Mouse (Mus musculus) liver, embryonic 16.5 days (tissue): ENCODE results near the gene Mvb12a. TPM values are rescaled to one million over a fixed set of nuclear protein-coding genes. Genes with fewer than 3 reads are reported as not detected.

Source experiments
- ATAC-seq: fragments of 200-750 bp; cut with Nextera tagmentation; 2 replicates; pipeline ENCODE4 v1.8.0; 2017; ENCODE audit warnings: low read depth, mild to moderate bottlenecking, moderate number of reproducible peaks, moderate library complexity
- H3K27ac ChIP-seq: fragments of 300-500 bp; sonication (generic); 2 replicates; pipeline ENCODE4 v1.5.1; 2014; ENCODE audit warnings: mild to moderate bottlenecking, low read length
- H3K27me3 ChIP-seq: fragments of 300-500 bp; sonication (generic); 2 replicates; pipeline ENCODE4 v1.6.1; 2014; ENCODE audit warnings: low read depth, low read length, mixed read lengths; ENCODE audit not compliant: control insufficient read depth, insufficient read depth
- H3K36me3 ChIP-seq: fragments of 300-500 bp; sonication (generic); 2 replicates; pipeline ENCODE4 v1.6.1; 2014; ENCODE audit warnings: mild to moderate bottlenecking; ENCODE audit not compliant: control insufficient read depth, insufficient read depth
- H3K4me1 ChIP-seq: fragments of 300-500 bp; sonication (generic); 2 replicates; pipeline ENCODE4 v1.6.1; 2014; ENCODE audit warnings: low read depth, low read length, mixed read lengths; ENCODE audit not compliant: control insufficient read depth
- H3K4me2 ChIP-seq: fragments of 300-500 bp; sonication (generic); 2 replicates; pipeline ENCODE4 v1.6.1; 2014; ENCODE audit warnings: low read depth, low read length, mixed read lengths
- H3K4me3 ChIP-seq: fragments of 300-500 bp; sonication (generic); 2 replicates; pipeline ENCODE4 v1.5.1; 2014; ENCODE audit warnings: low read depth, mild to moderate bottlenecking, low read length
- H3K9ac ChIP-seq: fragments of 300-500 bp; sonication (generic); 2 replicates; pipeline ENCODE4 v1.6.1; 2014; ENCODE audit warnings: low read depth, low read length
- H3K9me3 ChIP-seq: fragments of 300-500 bp; sonication (generic); replicated peaks from 2 replicates; pipeline ENCODE4 v1.6.1; 2016; ENCODE audit warnings: low read length; ENCODE audit not compliant: control insufficient read depth
- WGBS: fragments of 180-500 bp; shearing (Covaris S2); extraction: QIAGEN DNeasy Blood & Tissue Kit; methylation state at CpG from one replicate; pipeline ENCODE4 v1.1.7; 2014; ENCODE audit not compliant: insufficient replicate concordance; 5-methylcytosine and 5-hydroxymethylcytosine counted together
- polyA plus RNA-seq: library from polyadenylated mRNA; unstranded; fragments of >200 nt; fragmentation: Nextera tagmentation; extraction: Ambion mirVana; gene quantifications from 2 replicates; pipeline ENCODE4 v1.2.1, GENCODE M21; 2015

Gene Mvb12a
- polyA plus RNA-seq = 30.2 and 32.5 TPM in 2 replicates

- peak within 1 kb of the TSS; percentile 66 for H3K27ac ChIP-seq
- no peaks in the 10 kb centered on the region for H3K9me3 ChIP-seq
- peak within 1 kb of the TSS; percentile 64 for H3K9ac ChIP-seq
- peak within 1 kb of the TSS; percentile 73 for H3K4me3 ChIP-seq
- H3K36me3 ChIP-seq = no peaks in the 10 kb centered on the region
- peaks cover 14% of the 10 kb centered on the region for H3K4me1 ChIP-seq
- under 1% methylated on average over 52 of the region's 55 CpGs for WGBS
- H3K4me2 ChIP-seq = peak within 1 kb of the TSS; percentile 89
- peak; percentile 95 for ATAC-seq
- H3K27me3 ChIP-seq = no peaks in the 10 kb centered on the region
Measured at GRCm38 (mm10) chr8:71542632-71543343, at the start of gene Mvb12a. Mvb12a (plus strand) TSS chr8:71542922.

- Histone ChIP-seq H3K4me1 (no peaks in the 10 kb centered on the region), H3K27ac (no peak overlapping the region), H3K27me3 (no peaks in the 10 kb centered on the region), H3K4me2 (no peak overlapping the region), H3K9ac (no peak overlapping the region), H3K36me3 (peaks cover 5% of the 10 kb centered on the region; the same call in 1 of the 2 replicates), H3K4me3 (no peak overlapping the region), H3K9me3 (no peaks in the 10 kb centered on the region)
- peak; percentile 43; the same call in 1 of the 2 replicates for ATAC-seq
- WGBS = 22% methylated on average over 16 of the region's 16 CpGs
Measured at GRCm38 (mm10) chr8:71495039-71495438, 47.7 kb upstream of the Mvb12a start.

- Histone ChIP-seq H3K9me3 (no peaks in the 10 kb centered on the region), H3K27me3 (no peaks in the 10 kb centered on the region), H3K27ac (no peak overlapping the region), H3K4me1 (no peaks in the 10 kb centered on the region), H3K36me3 (peaks cover 5% of the 10 kb centered on the region; the same call in 1 of the 2 replicates), H3K4me3 (no peak overlapping the region), H3K4me2 (no peak overlapping the region), H3K9ac (no peak overlapping the region)
- no peak for ATAC-seq
- WGBS = 74% methylated on average over 5 of the region's 5 CpGs
Measured at GRCm38 (mm10) chr8:71495811-71496210, 46.9 kb upstream of the Mvb12a start.

- H3K4me3 ChIP-seq = no peak overlapping the region
- ATAC-seq = 0 out of 2 replicates have a peak, but pooled peaks have one; percentile 35
- no peak overlapping the region for H3K4me2 ChIP-seq
- no peaks in the 10 kb centered on the region for H3K4me1 ChIP-seq
- no peak overlapping the region for H3K9ac ChIP-seq
- H3K27me3 ChIP-seq = no peaks in the 10 kb centered on the region
- 0 out of 2 replicates have a peak, but pooled peaks cover 5% of the 10 kb centered on the region for H3K36me3 ChIP-seq
- no peak overlapping the region for H3K27ac ChIP-seq
- WGBS = 51% methylated on average over 11 of the region's 11 CpGs
- no peaks in the 10 kb centered on the region for H3K9me3 ChIP-seq
Measured at GRCm38 (mm10) chr8:71496481-71496880, 46.2 kb upstream of the Mvb12a start.

GRCm38 (mm10) chr8:71497077-71497645, 45.6 kb upstream of the Mvb12a start:
- Histone ChIP-seq H3K4me1 (no peaks in the 10 kb centered on the region), H3K9me3 (no peaks in the 10 kb centered on the region), H3K27me3 (no peaks in the 10 kb centered on the region), H3K9ac (no peak overlapping the region), H3K27ac (no peak overlapping the region), H3K36me3 (0 out of 2 replicates have a peak, but pooled peaks cover 4% of the 10 kb centered on the region), H3K4me2 (no peak overlapping the region), H3K4me3 (no peak overlapping the region)
- no peak for ATAC-seq
- WGBS = 69% methylated on average over 1 of the region's 1 CpGs

GRCm38 (mm10) chr8:71497881-71498501, 44.7 kb upstream of the Mvb12a start:
- no peak for ATAC-seq
- Histone ChIP-seq H3K4me1 (no peaks in the 10 kb centered on the region), H3K27me3 (no peaks in the 10 kb centered on the region), H3K9ac (no peak overlapping the region), H3K36me3 (no peaks in the 10 kb centered on the region), H3K4me2 (no peak overlapping the region), H3K27ac (peak overlapping the region; percentile 8; the same call in 1 of the 2 replicates), H3K4me3 (no peak overlapping the region), H3K9me3 (no peaks in the 10 kb centered on the region)
- 55% methylated on average over 15 of the region's 15 CpGs for WGBS

- Histone ChIP-seq H3K4me3 (no peak overlapping the region), H3K27me3 (no peaks in the 10 kb centered on the region), H3K4me1 (no peaks in the 10 kb centered on the region), H3K9me3 (no peaks in the 10 kb centered on the region), H3K4me2 (no peak overlapping the region), H3K27ac (no peak overlapping the region), H3K36me3 (no peaks in the 10 kb centered on the region), H3K9ac (no peak overlapping the region)
- ATAC-seq = peak; percentile 56
- WGBS = 41% methylated on average over 15 of the region's 16 CpGs
Measured at GRCm38 (mm10) chr8:71498816-71499690, 43.7 kb upstream of the Mvb12a start.

GRCm38 (mm10) chr8:71504349-71504748, 38.4 kb upstream of the Mvb12a start:
- no peaks in the 10 kb centered on the region for H3K9me3 ChIP-seq
- no peak overlapping the region for H3K27ac ChIP-seq
- ATAC-seq = no peak
- no peaks in the 10 kb centered on the region for H3K36me3 ChIP-seq
- H3K9ac ChIP-seq = no peak overlapping the region
- no peak overlapping the region for H3K4me2 ChIP-seq
- H3K4me3 ChIP-seq = no peak overlapping the region
- H3K4me1 ChIP-seq = peaks cover 3% of the 10 kb centered on the region; the same call in 1 of the 2 replicates
- peaks cover 33% of the 10 kb centered on the region for H3K27me3 ChIP-seq
- 79% methylated on average over 4 of the region's 4 CpGs for WGBS
